Mouse (Mus musculus) ES-Bruce4 (cell line): ENCODE measurements around the gene Pak7.

Source experiments
- CTCF ChIP-seq: IDR thresholded peaks from one replicate; pipeline ENCODE4 v1.8.1; 2011; ENCODE audit warnings: low read depth, low read length
- EP300 ChIP-seq: IDR thresholded peaks from 2 replicates; pipeline ENCODE4 v1.6.1; 2011; ENCODE audit warnings: low read depth, low read length; ENCODE audit not compliant: insufficient read depth

GRCm38 (mm10) chr2:136302201-136302600, 85.6 kb downstream of the Pak7 start:
- TF ChIP-seq CTCF (no peak), EP300 (no peak)
